Mouse (Mus musculus) MEL (cell line): ENCODE results near the gene Ak5. TPM values are rescaled to one million over a fixed set of nuclear protein-coding genes. Genes with fewer than 3 reads are reported as not detected.

Source experiments
- DNase-seq: peaks from one replicate; pipeline ENCODE4 v3.0.0; 2011; ENCODE audit warnings: low read depth, low spot score
- H3K27ac ChIP-seq: 2 replicates; pipeline ENCODE4 v1.5.1; 2012; ENCODE audit warnings: low read depth, mild to moderate bottlenecking, control low read depth, low read length, moderate library complexity; ENCODE audit not compliant: control insufficient read depth
- H3K27me3 ChIP-seq, 2 experiments: fragments of 150-350 bp in 1 of 2; sonication (generic) in 1 of 2; 2 replicates each; pipeline ENCODE4 v1.6.1; 2012; ENCODE audit warnings: low read length in 2 of 2, mild to moderate bottlenecking in 2 of 2, improper control_type of control experiment in 1 of 2, moderate library complexity in 1 of 2; ENCODE audit not compliant: insufficient read depth in 2 of 2, control insufficient read depth in 1 of 2
- H3K36me3 ChIP-seq, 2 experiments: 2 replicates each; pipeline ENCODE4 v1.6.1; 2012 to 2014; ENCODE audit warnings: low read length in 2 of 2, improper control_type of control experiment in 1 of 2, inconsistent platforms in 1 of 2, mild to moderate bottlenecking in 1 of 2; ENCODE audit not compliant: insufficient read depth in 2 of 2, control insufficient read depth in 1 of 2
- H3K4me1 ChIP-seq, 2 experiments: fragments of 150-350 bp in 1 of 2; sonication (generic) in 1 of 2; 2 replicates each; pipeline ENCODE4 v1.6.1; 2012; ENCODE audit warnings: low read length in 2 of 2, improper control_type of control experiment in 1 of 2, mild to moderate bottlenecking in 1 of 2; ENCODE audit not compliant: insufficient read depth in 2 of 2, control insufficient read depth in 1 of 2
- H3K4me3 ChIP-seq, 2 experiments: fragments of 150-350 bp in 1 of 2; sonication (generic) in 1 of 2; 2 replicates each; pipeline ENCODE4 v1.5.1; 2012; ENCODE audit warnings: low read depth in 2 of 2, low read length in 2 of 2, mild to moderate bottlenecking in 2 of 2, moderate library complexity in 2 of 2, control low read depth in 1 of 2, improper control_type of control experiment in 1 of 2; ENCODE audit not compliant: control insufficient read depth in 1 of 2, insufficient read depth in 1 of 2
- H3K79me2 ChIP-seq: 2 replicates; pipeline ENCODE4 v1.6.1; 2012; ENCODE audit warnings: mild to moderate bottlenecking, low read length, moderate library complexity; ENCODE audit not compliant: control insufficient read depth, poor library complexity, insufficient read depth
- H3K9ac ChIP-seq: 2 replicates; pipeline ENCODE4 v1.6.1; 2012; ENCODE audit warnings: low read depth, mild to moderate bottlenecking, control low read depth, low read length, moderate library complexity; ENCODE audit not compliant: control insufficient read depth, poor library complexity, severe bottlenecking
- H3K9me3 ChIP-seq: fragments of 150-350 bp; sonication (generic); replicated peaks from 2 replicates; pipeline ENCODE4 v1.6.1; 2012; ENCODE audit warnings: mild to moderate bottlenecking, low read length, improper control_type of control experiment, moderate library complexity; ENCODE audit not compliant: insufficient read depth
- BHLHE40 ChIP-seq: IDR thresholded peaks from 2 replicates; pipeline ENCODE4 v1.6.1; 2012; ENCODE audit warnings: low read depth, mild to moderate bottlenecking, inconsistent platforms, low read length, improper control_type of control experiment, borderline replicate concordance
- CHD1 ChIP-seq: IDR thresholded peaks from 2 replicates; pipeline ENCODE4 v1.6.1; 2012; ENCODE audit warnings: low read depth, mild to moderate bottlenecking, inconsistent platforms, low read length, improper control_type of control experiment
- CHD2 ChIP-seq: IDR thresholded peaks from 2 replicates; pipeline ENCODE4 v1.6.1; 2011; ENCODE audit warnings: low read length, improper control_type of control experiment
- CTCF ChIP-seq, 3 experiments: IDR thresholded peaks in 2 of 3; conservative IDR thresholded peaks in 1 of 3; 2 replicates each; pipeline ENCODE4 v1.5.1; 2011 to 2012; ENCODE audit warnings: low read length in 3 of 3, low read depth in 2 of 3, mild to moderate bottlenecking in 2 of 3, improper control_type of control experiment in 1 of 3, inconsistent platforms in 1 of 3, mixed read lengths in 1 of 3, moderate library complexity in 1 of 3; ENCODE audit not compliant: control insufficient read depth in 1 of 3, insufficient read depth in 1 of 3, poor library complexity in 1 of 3, severe bottlenecking in 1 of 3
- E2F4 ChIP-seq: IDR thresholded peaks from 2 replicates; pipeline ENCODE4 v1.6.1; 2011; ENCODE audit warnings: low read depth, low read length, improper control_type of control experiment, borderline replicate concordance
- ELF1 ChIP-seq: IDR thresholded peaks from 2 replicates; pipeline ENCODE4 v1.6.1; 2014; ENCODE audit warnings: low read depth, mild to moderate bottlenecking, inconsistent platforms, low read length, improper control_type of control experiment, moderate library complexity
- EP300 ChIP-seq, 2 experiments: IDR thresholded peaks; 2 replicates each; pipeline ENCODE4 v1.6.1; 2011; ENCODE audit warnings: improper control_type of control experiment in 2 of 2, low read length in 2 of 2, low read depth in 1 of 2, mild to moderate bottlenecking in 1 of 2
- ETS1 ChIP-seq: IDR thresholded peaks from 2 replicates; pipeline ENCODE4 v1.6.1; 2012; ENCODE audit warnings: low read depth, mild to moderate bottlenecking, inconsistent platforms, low read length, improper control_type of control experiment, moderate library complexity
- GABPA ChIP-seq: IDR thresholded peaks from 2 replicates; pipeline ENCODE4 v1.6.1; 2012; ENCODE audit warnings: low read depth, mild to moderate bottlenecking, inconsistent platforms, low read length, improper control_type of control experiment, moderate library complexity
- HCFC1 ChIP-seq: IDR thresholded peaks from 2 replicates; pipeline ENCODE4 v1.6.1; 2012; ENCODE audit warnings: low read depth, mild to moderate bottlenecking, inconsistent platforms, low read length, improper control_type of control experiment, moderate library complexity
- KAT2A ChIP-seq: conservative IDR thresholded peaks from 2 replicates; pipeline ENCODE4 v1.6.1; 2012; ENCODE audit warnings: low read depth, low read length, improper control_type of control experiment, inconsistent platforms
- MAX ChIP-seq: IDR thresholded peaks from 2 replicates; pipeline ENCODE4 v1.6.1; 2011; ENCODE audit warnings: low read length, improper control_type of control experiment
- MAZ ChIP-seq: IDR thresholded peaks from 2 replicates; pipeline ENCODE4 v1.6.1; 2012; ENCODE audit warnings: low read depth, mild to moderate bottlenecking, inconsistent platforms, low read length, improper control_type of control experiment
- MEF2A ChIP-seq: IDR thresholded peaks from 2 replicates; pipeline ENCODE4 v1.6.1; 2014; ENCODE audit warnings: low read depth, mild to moderate bottlenecking, inconsistent platforms, low read length, improper control_type of control experiment; ENCODE audit not compliant: poor library complexity, insufficient replicate concordance, severe bottlenecking; ENCODE audit errors: extremely low read depth
- MXI1 ChIP-seq: IDR thresholded peaks from 2 replicates; pipeline ENCODE4 v1.6.1; 2011; ENCODE audit warnings: mild to moderate bottlenecking, low read depth, low read length, improper control_type of control experiment
- MYB ChIP-seq: IDR thresholded peaks from 2 replicates; pipeline ENCODE4 v1.6.1; 2011; ENCODE audit warnings: mild to moderate bottlenecking, low read depth, low read length, improper control_type of control experiment
- MYC ChIP-seq: IDR thresholded peaks from 2 replicates; pipeline ENCODE4 v1.6.1; 2011; ENCODE audit warnings: low read depth, mild to moderate bottlenecking, low read length, improper control_type of control experiment, moderate library complexity
- NELFE ChIP-seq: IDR thresholded peaks from 2 replicates; pipeline ENCODE4 v1.6.1; 2011; ENCODE audit warnings: low read depth, low read length, improper control_type of control experiment
- POLR2AphosphoS2 ChIP-seq: IDR thresholded peaks from 2 replicates; pipeline ENCODE4 v1.6.1; 2011; ENCODE audit warnings: low read length, improper control_type of control experiment
- RAD21 ChIP-seq: IDR thresholded peaks from 2 replicates; pipeline ENCODE4 v1.6.1; 2011; ENCODE audit warnings: mild to moderate bottlenecking, low read depth, low read length, improper control_type of control experiment
- RCOR1 ChIP-seq: IDR thresholded peaks from 2 replicates; pipeline ENCODE4 v1.6.1; 2012; ENCODE audit warnings: low read depth, mild to moderate bottlenecking, inconsistent platforms, low read length, improper control_type of control experiment
- SIN3A ChIP-seq: IDR thresholded peaks from 2 replicates; pipeline ENCODE4 v1.6.1; 2012; ENCODE audit warnings: low read length, improper control_type of control experiment, inconsistent platforms
- TBP ChIP-seq: IDR thresholded peaks from 2 replicates; pipeline ENCODE4 v1.8.0; 2011; ENCODE audit warnings: low read depth, low read length, improper control_type of control experiment
- TCF12 ChIP-seq: IDR thresholded peaks from 2 replicates; pipeline ENCODE4 v1.6.1; 2014; ENCODE audit warnings: low read depth, mild to moderate bottlenecking, inconsistent platforms, low read length, improper control_type of control experiment, moderate library complexity
- USF1 ChIP-seq: IDR thresholded peaks from 2 replicates; pipeline ENCODE4 v1.6.1; 2014; ENCODE audit warnings: low read depth, mild to moderate bottlenecking, inconsistent platforms, low read length, improper control_type of control experiment, moderate library complexity
- USF2 ChIP-seq, 2 experiments: IDR thresholded peaks; 2 replicates each; pipeline ENCODE4 v1.6.1; 2011 to 2012; ENCODE audit warnings: improper control_type of control experiment in 2 of 2, low read length in 2 of 2, borderline replicate concordance in 1 of 2, inconsistent platforms in 1 of 2, low read depth in 1 of 2, mild to moderate bottlenecking in 1 of 2; ENCODE audit not compliant: insufficient read depth in 1 of 2
- ZC3H11A ChIP-seq: IDR thresholded peaks from 2 replicates; pipeline ENCODE4 v1.6.1; 2012; ENCODE audit warnings: low read depth, mild to moderate bottlenecking, inconsistent platforms, low read length, improper control_type of control experiment
- ZKSCAN1 ChIP-seq: IDR thresholded peaks from 2 replicates; pipeline ENCODE4 v1.6.1; 2012; ENCODE audit warnings: low read depth, mild to moderate bottlenecking, inconsistent platforms, low read length, improper control_type of control experiment, moderate library complexity
- ZMIZ1 ChIP-seq: IDR thresholded peaks from 2 replicates; pipeline ENCODE4 v1.6.1; 2012; ENCODE audit warnings: low read depth, mild to moderate bottlenecking, inconsistent platforms, low read length, improper control_type of control experiment, moderate library complexity
- polyA plus RNA-seq, 2 experiments: library from polyadenylated mRNA; stranded (reverse) in 1 of 2; unstranded in 1 of 2; fragments of >175 nt in 1 of 2; fragments of >200 nt in 1 of 2; gene quantifications; 2 replicates each; pipeline versions ENCODE4 v1.2.1 to v1.2.4; 2012; ENCODE audit warnings: low replicate concordance in 2 of 2, low read depth in 1 of 2; ENCODE audit not compliant: insufficient read length in 2 of 2, insufficient read depth in 1 of 2, missing spikeins in 1 of 2
- total RNA-seq: library from RNA; depleted of rRNA; stranded (reverse); fragments of 300-350 nt; gene quantifications from 2 replicates; pipeline ENCODE4 v1.2.3, GENCODE M21; 2012

Gene Ak5
- total and polyA plus RNA-seq, 3 experiments = 0.06 to 0.31 TPM; not detected in 1

- TF ChIP-seq MYC = peak; percentile 43; the same call in 1 of the 2 replicates
Observed at GRCm38 (mm10) chr3:152556919-152557318, 111.2 kb downstream of the Ak5 start (continued).

GRCm38 (mm10) chr3:152556435-152556834 lies 111.7 kb downstream of the Ak5 start:
- H3K27me3 ChIP-seq = no peaks in the 10 kb centered on the region
- peak overlapping the region; percentile 77 for H3K27ac ChIP-seq
- peak overlapping the region in 1 of 2 experiments; percentile 34; a peak in 2 of 4 replicates for H3K4me3 ChIP-seq
- H3K9me3 ChIP-seq = no peaks in the 10 kb centered on the region
- peaks cover 23 to 24% of the 10 kb centered on the region in 2 experiments for H3K4me1 ChIP-seq
- peak overlapping the region; percentile 49; the same call in 1 of the 2 replicates for H3K9ac ChIP-seq
- no peaks in the 10 kb centered on the region; the same call in 1 of the 2 replicates for H3K79me2 ChIP-seq
- TF ChIP-seq ZMIZ1 = no peak
- no peak for TF ChIP-seq MAX
- TF ChIP-seq MYB = no peak
- peak; percentile 56 for TF ChIP-seq TBP
- TF ChIP-seq ZC3H11A = no peak
- TF ChIP-seq ELF1 = no peak
- no peak for TF ChIP-seq SIN3A
- no peak for TF ChIP-seq E2F4
- TF ChIP-seq MAZ = peak; percentile 73
- no peak for TF ChIP-seq EP300 (IDR thresholded peaks at IDR 0.05; ENCODE audit: low read depth in 1 of 2, low read length in 2 of 2)
- TF ChIP-seq ETS1 = peak; percentile 47
- TF ChIP-seq TCF12 = 0 out of 2 replicates have a peak, but pooled peaks have one; percentile 8
- peak; percentile 28; the same call in 1 of the 2 replicates for TF ChIP-seq NELFE
- TF ChIP-seq USF1 = no peak
- TF ChIP-seq ZKSCAN1 = no peak
- TF ChIP-seq CHD2 = no peak
- DNase-seq = peak; percentile 68
- peaks cover 0 to 23% of the 10 kb centered on the region in 2 experiments; a peak in 2 of 4 replicates for H3K36me3 ChIP-seq

- Histone ChIP-seq H3K9me3 (no peaks in the 10 kb centered on the region), H3K27ac (no peak overlapping the region), H3K4me1 (peaks cover 33% of the 10 kb centered on the region in 2 experiments), H3K9ac (no peak overlapping the region), H3K79me2 (no peaks in the 10 kb centered on the region; the same call in 1 of the 2 replicates), H3K27me3 (no peaks in the 10 kb centered on the region), H3K36me3 (peaks cover 0 to 33% of the 10 kb centered on the region in 2 experiments; a peak in 2 of 4 replicates), H3K4me3 (no peak overlapping the region)
- no peak for TF ChIP-seq MXI1
- TF ChIP-seq CHD1 = no peak
- no peak for TF ChIP-seq CTCF (IDR thresholded peaks at IDR 0.05 in 2 of 3, conservative IDR thresholded peaks at IDR 0.05 in 1 of 3; ENCODE audit: control insufficient read depth in 1 of 3, insufficient read depth in 1 of 3, low read depth in 2 of 3, low read length in 3 of 3, poor library complexity in 1 of 3, severe bottlenecking in 1 of 3)
- TF ChIP-seq POLR2AphosphoS2 = no peak
- no peak for TF ChIP-seq KAT2A
- TF ChIP-seq MEF2A = no peak
- TF ChIP-seq RAD21 = no peak
- TF ChIP-seq RCOR1 = no peak
- no peak for TF ChIP-seq GABPA
- TF ChIP-seq EP300 (IDR thresholded peaks at IDR 0.05; ENCODE audit: low read depth in 1 of 2, low read length in 2 of 2) = no peak
- TF ChIP-seq E2F4 = no peak
- no peak for TF ChIP-seq USF2 (IDR thresholded peaks at IDR 0.05; ENCODE audit: borderline replicate concordance in 1 of 2, insufficient read depth in 1 of 2, low read depth in 1 of 2, low read length in 2 of 2)
- TF ChIP-seq HCFC1 = no peak
- TF ChIP-seq BHLHE40 = no peak
- no peak for DNase-seq
Observed at GRCm38 (mm10) chr3:152555216-152555615, 112.9 kb downstream of the Ak5 start.
